Mouse (Mus musculus): Measurements from ENCODE around the gene Rgs3.

DNA sequence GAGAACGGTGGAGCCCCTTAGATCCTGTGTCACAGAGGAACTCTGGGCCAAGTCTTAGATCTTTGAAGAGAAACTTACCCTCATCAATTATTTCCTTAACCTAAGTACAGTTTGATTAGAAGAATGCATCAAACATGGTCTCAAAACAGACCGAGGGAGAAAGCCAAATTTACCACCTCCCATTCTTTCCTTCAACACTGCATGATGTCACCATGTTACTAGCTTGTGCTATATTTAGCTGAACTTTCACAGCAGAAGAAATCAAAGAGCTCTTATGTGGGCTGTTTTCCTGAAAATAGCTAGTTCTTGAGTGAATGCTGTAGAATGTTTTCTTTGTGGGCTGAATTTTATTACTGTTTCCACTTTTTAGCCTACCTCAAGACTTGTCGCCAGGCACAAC, 2.2 kb upstream of the Rgs3 start:
- no peak for TF ChIP-seq UBTF (IDR thresholded peaks at IDR 0.05; ENCODE audit: borderline replicate concordance, insufficient read depth, low read depth, low read length)
- TF ChIP-seq SIN3A (IDR thresholded peaks at IDR 0.05; ENCODE audit: low read length), result no peak
- TF ChIP-seq CTCF (IDR thresholded peaks at IDR 0.05 in 2 of 3, conservative IDR thresholded peaks at IDR 0.05 in 1 of 3; ENCODE audit: control insufficient read depth in 1 of 3, insufficient read depth in 1 of 3, low read depth in 2 of 3, low read length in 3 of 3, poor library complexity in 1 of 3, severe bottlenecking in 1 of 3), result no peak
- TF ChIP-seq USF2 (IDR thresholded peaks at IDR 0.05; ENCODE audit: borderline replicate concordance in 1 of 2, insufficient read depth in 1 of 2, low read depth in 1 of 2, low read length in 2 of 2), result no peak
- TF ChIP-seq TCF12 (IDR thresholded peaks at IDR 0.05; ENCODE audit: low read depth, low read length), result no peak
- TF ChIP-seq MAX (IDR thresholded peaks at IDR 0.05; ENCODE audit: low read length), result no peak
- no peak for TF ChIP-seq MEF2A (IDR thresholded peaks at IDR 0.05; ENCODE audit: extremely low read depth, insufficient replicate concordance, low read depth, low read length, poor library complexity, severe bottlenecking)
- TF ChIP-seq RAD21 (IDR thresholded peaks at IDR 0.05; ENCODE audit: low read depth, low read length), result no peak
